Mouse (Mus musculus): ENCODE results near the gene Kif22. TPM values are rescaled to one million over a fixed set of nuclear protein-coding genes. Genes with fewer than 3 reads are reported as not detected.
A peak's percentile ranks its signal among the peaks of the same experiment; 100 is the strongest.

The Kif22 gene
- polyA plus RNA-seq, 1 experiment = 37.4 TPM

- H3K27ac ChIP-seq (ENCODE audit: insufficient read depth, low read length) = peak overlapping the region; percentile 6; the same call in 1 of the 2 replicates
- H3K4me3 ChIP-seq (ENCODE audit: insufficient read depth, low read length) = peak overlapping the region; percentile 73
- H3K4me1 ChIP-seq (ENCODE audit: control insufficient read depth, insufficient read depth, low read length) = peaks cover 8% of the 10 kb centered on the region
- no peak for TF ChIP-seq CTCF (IDR thresholded peaks at IDR 0.05; ENCODE audit: borderline replicate concordance, insufficient read depth, low read length)
- TF ChIP-seq POLR2A (IDR thresholded peaks at IDR 0.05; ENCODE audit: low read depth, low read length) = no peak
Measured at GRCm38 (mm10) chr7:127023896-127024690, 18.2 kb downstream of the Kif22 start.

GRCm38 (mm10) chr7:127023272-127023691 lies 19.0 kb downstream of the Kif22 start:
- peak overlapping the region; percentile 7; the same call in 1 of the 2 replicates for H3K4me3 ChIP-seq (ENCODE audit: insufficient read depth, low read length)
- TF ChIP-seq CTCF (IDR thresholded peaks at IDR 0.05; ENCODE audit: borderline replicate concordance, insufficient read depth, low read length) = no peak
- TF ChIP-seq POLR2A (IDR thresholded peaks at IDR 0.05; ENCODE audit: low read depth, low read length) = 0 out of 2 replicates have a peak, but pooled peaks have one; percentile 18
- H3K27ac ChIP-seq (ENCODE audit: insufficient read depth, low read length) = no peak overlapping the region
- H3K4me1 ChIP-seq (ENCODE audit: control insufficient read depth, insufficient read depth, low read length) = peaks cover 8% of the 10 kb centered on the region

GRCm38 (mm10) chr7:127022528-127023271 lies 19.6 kb downstream of the Kif22 start:
- Histone ChIP-seq H3K4me1 (ENCODE audit: control insufficient read depth, insufficient read depth, low read length) (peaks cover 8% of the 10 kb centered on the region; the same call in 1 of the 2 replicates), H3K4me3 (ENCODE audit: insufficient read depth, low read length) (no peak overlapping the region), H3K27ac (ENCODE audit: insufficient read depth, low read length) (no peak overlapping the region)
- no peak for TF ChIP-seq CTCF (IDR thresholded peaks at IDR 0.05; ENCODE audit: borderline replicate concordance, insufficient read depth, low read length)
- TF ChIP-seq POLR2A (IDR thresholded peaks at IDR 0.05; ENCODE audit: low read depth, low read length) = no peak

GRCm38 (mm10) chr7:127021563-127022527 lies 20.4 kb downstream of the Kif22 start:
- H3K4me3 ChIP-seq (ENCODE audit: insufficient read depth, low read length) = peak overlapping the region; percentile 17; the same call in 1 of the 2 replicates
- no peak overlapping the region for H3K27ac ChIP-seq (ENCODE audit: insufficient read depth, low read length)
- H3K4me1 ChIP-seq (ENCODE audit: control insufficient read depth, insufficient read depth, low read length) = peaks cover 8% of the 10 kb centered on the region; the same call in 1 of the 2 replicates
- 0 out of 2 replicates have a peak, but pooled peaks have one; percentile 14 for TF ChIP-seq POLR2A (IDR thresholded peaks at IDR 0.05; ENCODE audit: low read depth, low read length)
- TF ChIP-seq CTCF (IDR thresholded peaks at IDR 0.05; ENCODE audit: borderline replicate concordance, insufficient read depth, low read length) = no peak

- Histone ChIP-seq H3K4me3 (ENCODE audit: insufficient read depth, low read length) (peak within 1 kb of the TSS; percentile 29), H3K4me1 (ENCODE audit: control insufficient read depth, insufficient read depth, low read length) (peaks cover 8% of the 10 kb centered on the region; the same call in 1 of the 2 replicates), H3K27ac (ENCODE audit: insufficient read depth, low read length) (no peak within 1 kb of the TSS)
- TF ChIP-seq CTCF (IDR thresholded peaks at IDR 0.05; ENCODE audit: borderline replicate concordance, insufficient read depth, low read length) (no peak), POLR2A (IDR thresholded peaks at IDR 0.05; ENCODE audit: low read depth, low read length) (peak; percentile 83)
Measured at GRCm38 (mm10) chr7:127020901-127021562, 21.2 kb downstream of the Kif22 start, which contains the start of the genes Gm42742 and Prrt2. Gene Gm42742 (minus strand): TSS chr7:127021097. Gene Prrt2 (minus strand): TSS chr7:127021211.

- TF ChIP-seq CTCF (IDR thresholded peaks at IDR 0.05; ENCODE audit: borderline replicate concordance, insufficient read depth, low read length) = no peak
- TF ChIP-seq POLR2A (IDR thresholded peaks at IDR 0.05; ENCODE audit: low read depth, low read length) = no peak
- Histone ChIP-seq H3K27ac (ENCODE audit: insufficient read depth, low read length) (no peak overlapping the region), H3K4me3 (ENCODE audit: insufficient read depth, low read length) (peak overlapping the region; percentile 29), H3K4me1 (ENCODE audit: control insufficient read depth, insufficient read depth, low read length) (peaks cover 8% of the 10 kb centered on the region; the same call in 1 of the 2 replicates)
Measured at GRCm38 (mm10) chr7:127020491-127020890, 21.8 kb downstream of the Kif22 start.

GRCm38 (mm10) chr7:127020031-127020430 lies 22.2 kb downstream of the Kif22 start:
- Histone ChIP-seq H3K27ac (ENCODE audit: insufficient read depth, low read length) (no peak overlapping the region), H3K4me3 (ENCODE audit: insufficient read depth, low read length) (peak overlapping the region; percentile 29), H3K4me1 (ENCODE audit: control insufficient read depth, insufficient read depth, low read length) (peaks cover 8% of the 10 kb centered on the region; the same call in 1 of the 2 replicates)
- TF ChIP-seq POLR2A (IDR thresholded peaks at IDR 0.05; ENCODE audit: low read depth, low read length) (no peak), CTCF (IDR thresholded peaks at IDR 0.05; ENCODE audit: borderline replicate concordance, insufficient read depth, low read length) (no peak)

GRCm38 (mm10) chr7:127019306-127019960 lies 22.8 kb downstream of the Kif22 start:
- peaks cover 8% of the 10 kb centered on the region; the same call in 1 of the 2 replicates for H3K4me1 ChIP-seq (ENCODE audit: control insufficient read depth, insufficient read depth, low read length)
- no peak overlapping the region for H3K4me3 ChIP-seq (ENCODE audit: insufficient read depth, low read length)
- H3K27ac ChIP-seq (ENCODE audit: insufficient read depth, low read length) = no peak overlapping the region

More at GRCm38 (mm10) chr7:127019306-127019960, 22.8 kb downstream of the Kif22 start:
- TF ChIP-seq CTCF (IDR thresholded peaks at IDR 0.05; ENCODE audit: borderline replicate concordance, insufficient read depth, low read length) (no peak), POLR2A (IDR thresholded peaks at IDR 0.05; ENCODE audit: low read depth, low read length) (no peak)
